8 mouse cellular contexts compared by ENCODE assay signal in genomic region chrX:164066185-164066584, GRCm38 (mm10). TPM values are rescaled to one million over a fixed set of nuclear protein-coding genes. Genes with fewer than 3 reads are reported as not detected.
DNase-seq lines count a peak whose midpoint lies in the region; TF ChIP-seq lines count a peak whose summit lies in the region.

No protein-coding gene starts in this region.

- no peak overlapping the region for H3K4me3 ChIP-seq in embryonic fibroblast, embryonic 13.5 days (ENCODE audit: insufficient read depth, low read length)
- no peak overlapping the region for H3K4me3 ChIP-seq in lung, adult 2 months (replicated peaks; ENCODE audit: extremely low read depth, low read depth, low read length)

- TF ChIP-seq POLR2A in embryonic fibroblast, embryonic 13.5 days (IDR thresholded peaks at IDR 0.05; ENCODE audit: low read depth, low read length), result no peak
- no peak for TF ChIP-seq POLR2A in lung, adult 2 months (IDR thresholded peaks at IDR 0.05; ENCODE audit: borderline replicate concordance, extremely low read depth, low read depth, low read length)

- DNase-seq in CD8-positive naive resting alpha-beta T cell, adult 2 months (ENCODE audit: low read depth in 2 of 2, low spot score in 2 of 2), result peak; percentile 7 to 41
- peak; percentile 71 to 74 for DNase-seq in adrenal gland, postnatal 36 days
- DNase-seq in heart, postnatal 25 days (ENCODE audit: low spot score), result peak; percentile 7
- peak; percentile 19 to 52 for DNase-seq in layer of hippocampus, adult 18-20 months (ENCODE audit: low spot score in 2 of 2)
- DNase-seq in lung, adult 2 months, result peak; percentile 63
- peak; percentile 39 for DNase-seq in ovary, postnatal 14 days (ENCODE audit: low spot score)
- peak; percentile 9 to 55 for DNase-seq in thymus, postnatal 10 days (ENCODE audit: low spot score in 2 of 2)

- intact Hi-C loops in heart, postnatal 25 days (cut with DNase I), result loop anchor here (5.0 to 10.0 kb wide), 4 partner anchors 111 to 1151 kb away; partner anchors contain the start of gene Zrsr2

- no peak overlapping the region for H3K27ac ChIP-seq in embryonic fibroblast, embryonic 13.5 days (ENCODE audit: insufficient read depth, low read length)

- WGBS in lung, adult 2 months, result 23% methylated on average over 2 of the region's 2 CpGs

- TF ChIP-seq CTCF in embryonic fibroblast, embryonic 13.5 days (IDR thresholded peaks at IDR 0.05; ENCODE audit: borderline replicate concordance, insufficient read depth, low read length), result peak; percentile 57; the same call in 1 of the 2 replicates
- TF ChIP-seq CTCF in lung, adult 2 months (IDR thresholded peaks at IDR 0.05; ENCODE audit: insufficient read depth, low read length), result peak; percentile 67

- no peaks in the 10 kb centered on the region for H3K4me1 ChIP-seq in embryonic fibroblast, embryonic 13.5 days (ENCODE audit: control insufficient read depth, insufficient read depth, low read length)
- no peaks in the 10 kb centered on the region for H3K4me1 ChIP-seq in lung, adult 2 months (ENCODE audit: control insufficient read depth, insufficient read depth, low read length)

RNA-seq across cellular contexts. Expression of gene Siah1b, which starts 10.1 kb away (rescaled TPM):
- 1 to 10 TPM; 6.7 to 6.8 TPM for total RNA-seq in adrenal gland, postnatal 36 days (2021)
- polyA plus RNA-seq in embryonic fibroblast, embryonic 13.5 days (2011; ENCODE audit: insufficient read length, low read depth, missing spikeins), result 6.2 and 9.8 TPM in 2 replicates
- total RNA-seq in heart, postnatal 25 days (2021), result 1 to 10 TPM; 3.7 to 4.4 TPM
- 10 to 100 TPM in 1 of 2 experiments, 1 to 10 TPM in 1; 9.8 to 10.3 TPM for total RNA-seq in layer of hippocampus, adult 18-20 months (2021)
- 5.3 and 5.7 TPM in 2 replicates for polyA plus RNA-seq in lung, adult 2 months (2012; rRNA removed)

RNA-seq across cellular contexts. Expression of gene Cltrn, which starts 22.4 kb away (rescaled TPM):
- not detected for total RNA-seq in adrenal gland, postnatal 36 days (2021)
- polyA plus RNA-seq in embryonic fibroblast, embryonic 13.5 days (2011; ENCODE audit: insufficient read length, low read depth, missing spikeins), result not detected in 2 replicates
- total RNA-seq in heart, postnatal 25 days (2021), result not detected
- total RNA-seq in layer of hippocampus, adult 18-20 months (2021), result under 1 TPM in 1 of 2 experiments, not detected in 1; 0.69 TPM
- polyA plus RNA-seq in lung, adult 2 months (2012; rRNA removed), result not detected in 2 replicates

RNA-seq across cellular contexts. Expression of gene Car5b, which starts 38.4 kb away (rescaled TPM):
- 10 to 100 TPM; 17.9 to 41.0 TPM for total RNA-seq in adrenal gland, postnatal 36 days (2021)
- 7.5 and 9.0 TPM in 2 replicates for polyA plus RNA-seq in embryonic fibroblast, embryonic 13.5 days (2011; ENCODE audit: insufficient read length, low read depth, missing spikeins)
- 1 to 10 TPM in 1 of 2 experiments, under 1 TPM in 1; 0.78 to 1.4 TPM for total RNA-seq in heart, postnatal 25 days (2021)
- total RNA-seq in layer of hippocampus, adult 18-20 months (2021), result 1 to 10 TPM; 2.3 to 2.7 TPM
- 4.5 and 4.7 TPM in 2 replicates for polyA plus RNA-seq in lung, adult 2 months (2012; rRNA removed)

Comparison
In these comparisons a context has a peak if more than half of its experiments do, and no peak if none do; other contexts are left out.
1. DNase-seq: peak in every context shown above with its lines; median percentile 72 in adrenal gland, postnatal 36 days; 63 in lung, adult 2 months; 39 in ovary, postnatal 14 days; 36 in layer of hippocampus, adult 18-20 months; 32 in thymus, postnatal 10 days; 24 in CD8-positive naive resting alpha-beta T cell, adult 2 months; 7 in heart, postnatal 25 days.
2. RNA of gene Car5b, which starts 38.4 kb away (total RNA-seq): 17.9 to 41.0 TPM in adrenal gland, postnatal 36 days; 2.3 to 2.7 TPM in layer of hippocampus, adult 18-20 months and 0.78 to 1.4 TPM in heart, postnatal 25 days; every median in the first group is over 4 times any median in the second.